16 mouse cellular contexts compared by ENCODE assay signal in genomic region chr10:117456904-117457700, GRCm38 (mm10).
A peak's percentile ranks its signal among the peaks of the same experiment; 100 is the strongest.
DNase-seq lines count a peak whose midpoint lies in the region; ATAC-seq and TF ChIP-seq lines count a peak whose summit lies in the region.
"Had no signal": no experiment of that assay in that cellular context is flagged by ENCODE, and none has a peak within 500 bp of the region (broad histone marks: within the 10 kb centered on the region; RNA-seq: fewer than 3 reads in every experiment).

No protein-coding gene starts in this region.

- H3K4me1 ChIP-seq in kidney, postnatal 0 days (replicated peaks; ENCODE audit: insufficient read depth, low read length), result 0 out of 2 replicates have a peak, but pooled peaks cover 7% of the 10 kb centered on the region
- H3K4me1 ChIP-seq in liver, embryonic 15.5 days (replicated peaks), result peaks cover 11% of the 10 kb centered on the region
- H3K4me1 ChIP-seq: hindbrain, embryonic 10.5 days had no signal

- H3K27me3 ChIP-seq in kidney, postnatal 0 days (ENCODE audit: insufficient read depth, low read length), result no peaks in the 10 kb centered on the region
- no peaks in the 10 kb centered on the region for H3K27me3 ChIP-seq in liver, embryonic 15.5 days
- H3K27me3 ChIP-seq: embryonic facial prominence, embryonic 15.5 days; heart, embryonic 15.5 days; neural tube, embryonic 15.5 days had no signal

- no peak for TF ChIP-seq POLR2A in brain, embryonic 14.5 days (IDR thresholded peaks at IDR 0.05; ENCODE audit: borderline replicate concordance, extremely low read depth, insufficient read depth, insufficient read length, poor library complexity, severe bottlenecking)

- peak; percentile 35; the same call in 1 of the 2 replicates for ATAC-seq in kidney, postnatal 0 days (replicated peaks; ENCODE audit: low FRiP score, low read depth)
- no peak for ATAC-seq in liver, embryonic 15.5 days (ENCODE audit: insufficient read depth)
- ATAC-seq: inflammation-experienced regulatory T-cells, adult 6 months had no signal

- H3K4me2 ChIP-seq in kidney, postnatal 0 days (ENCODE audit: low read length), result no peak overlapping the region
- H3K4me2 ChIP-seq in liver, embryonic 15.5 days, result peak overlapping the region; percentile 7
- H3K4me2 ChIP-seq: embryonic facial prominence, embryonic 15.5 days; heart, embryonic 15.5 days; neural tube, embryonic 15.5 days had no signal

- no peaks in the 10 kb centered on the region for H3K9me3 ChIP-seq in kidney, postnatal 0 days (replicated peaks; ENCODE audit: low read length)
- no peaks in the 10 kb centered on the region for H3K9me3 ChIP-seq in liver, embryonic 15.5 days (replicated peaks)
- H3K9me3 ChIP-seq: embryonic facial prominence, embryonic 15.5 days; heart, embryonic 15.5 days; hindbrain, embryonic 10.5 days; neural tube, embryonic 15.5 days had no signal

- TF ChIP-seq CTCF in kidney, postnatal 0 days (IDR thresholded peaks at IDR 0.05; ENCODE audit: low read depth), result no peak
- no peak for TF ChIP-seq CTCF in brain, embryonic 14.5 days (IDR thresholded peaks at IDR 0.05; ENCODE audit: borderline replicate concordance, extremely low read depth, insufficient read depth, insufficient read length)
- no peak for TF ChIP-seq CTCF in left cerebral cortex, adult 2 months (IDR thresholded peaks at IDR 0.05)

- DNase-seq in kidney, postnatal 0 days (ENCODE audit: low spot score), result peak; percentile 69
- DNase-seq in kidney, adult 8-10 months, result no peak
- DNase-seq in 3T3-L1 (ENCODE audit: low read depth, low spot score), result peak; percentile 96
- DNase-seq in brain, embryonic 14.5 days (ENCODE audit: low read depth), result peak; percentile 45
- DNase-seq in adrenal gland, postnatal 36 days, result no peak
- DNase-seq in left cerebral cortex, adult 2 months (ENCODE audit: extremely low spot score in 1 of 2, low spot score in 2 of 2), result no peak
- DNase-seq: adrenal gland, adult 8-10 months; cerebellum, adult 8-10 months; layer of hippocampus, postnatal 36 days; thymus, postnatal 4 days had no signal

- H3K36me3 ChIP-seq in kidney, postnatal 0 days (ENCODE audit: insufficient read depth, low read length), result no peaks in the 10 kb centered on the region
- H3K36me3 ChIP-seq in liver, embryonic 15.5 days (replicated peaks), result no peaks in the 10 kb centered on the region
- H3K36me3 ChIP-seq: embryonic facial prominence, embryonic 15.5 days; heart, embryonic 15.5 days; hindbrain, embryonic 10.5 days; neural tube, embryonic 15.5 days had no signal

- no peak overlapping the region for H3K27ac ChIP-seq in kidney, postnatal 0 days
- peak overlapping the region; percentile 73 for H3K27ac ChIP-seq in liver, embryonic 15.5 days (replicated peaks)
- H3K27ac ChIP-seq in left cerebral cortex, adult 2 months, result no peak overlapping the region
- H3K27ac ChIP-seq: embryonic facial prominence, embryonic 15.5 days; heart, embryonic 15.5 days; hindbrain, embryonic 10.5 days; neural tube, embryonic 15.5 days had no signal

- no peak overlapping the region for H3K4me3 ChIP-seq in kidney, postnatal 0 days (replicated peaks; ENCODE audit: low read depth, low read length)
- no peak overlapping the region for H3K4me3 ChIP-seq in liver, embryonic 15.5 days (replicated peaks)
- H3K4me3 ChIP-seq in left cerebral cortex, adult 2 months, result no peak overlapping the region
- H3K4me3 ChIP-seq: embryonic facial prominence, embryonic 15.5 days; heart, embryonic 15.5 days; hindbrain, embryonic 10.5 days; neural tube, embryonic 15.5 days had no signal

- intact Hi-C loops in left cerebral cortex, adult 2 months (cut with DNase I), result no loop called here

- 45% methylated on average over 18 of the region's 18 CpGs for WGBS in kidney, postnatal 0 days
- WGBS in liver, embryonic 15.5 days (ENCODE audit: insufficient replicate concordance), result 69% methylated on average over 18 of the region's 18 CpGs

- H3K9ac ChIP-seq in kidney, postnatal 0 days (ENCODE audit: low read depth, low read length), result no peak overlapping the region
- no peak overlapping the region for H3K9ac ChIP-seq in liver, embryonic 15.5 days
- H3K9ac ChIP-seq: embryonic facial prominence, embryonic 15.5 days; heart, embryonic 15.5 days; neural tube, embryonic 15.5 days had no signal

Comparison
In these comparisons a context has a peak if more than half of its experiments do, and no peak if none do; other contexts are left out.
1. DNase-seq: peak in kidney, postnatal 0 days (single experiment), 3T3-L1 (single experiment) and brain, embryonic 14.5 days (single experiment); none in kidney, adult 8-10 months (0 of 2), adrenal gland, postnatal 36 days (0 of 2) and left cerebral cortex, adult 2 months (0 of 2).